Mouse (Mus musculus) midbrain, embryonic 15.5 days (tissue): ENCODE data around the gene Rgr. TPM values are rescaled to one million over a fixed set of nuclear protein-coding genes. Genes with fewer than 3 reads are reported as not detected.

Source experiments
- ATAC-seq: fragments of 200-750 bp; cut with Nextera tagmentation; replicated peaks from 2 replicates; pipeline ENCODE4 v1.8.0; 2017; ENCODE audit warnings: moderate TSS enrichment
- H3K27ac ChIP-seq: fragments of 300-500 bp; sonication (generic); 2 replicates; pipeline ENCODE4 v1.5.1; 2015; ENCODE audit warnings: mild to moderate bottlenecking, inconsistent platforms
- H3K27me3 ChIP-seq: fragments of 300-500 bp; sonication (generic); replicated peaks from 2 replicates; pipeline ENCODE4 v1.6.1; 2015; ENCODE audit warnings: inconsistent platforms
- H3K36me3 ChIP-seq: fragments of 300-500 bp; sonication (generic); replicated peaks from 2 replicates; pipeline ENCODE4 v1.6.1; 2015; ENCODE audit warnings: inconsistent platforms
- H3K4me1 ChIP-seq: fragments of 300-500 bp; sonication (generic); 2 replicates; pipeline ENCODE4 v1.6.1; 2015; ENCODE audit warnings: inconsistent platforms
- H3K4me2 ChIP-seq: fragments of 300-500 bp; sonication (generic); 2 replicates; pipeline ENCODE4 v1.6.1; 2015; ENCODE audit warnings: inconsistent platforms, mild to moderate bottlenecking, moderate library complexity
- H3K4me3 ChIP-seq: fragments of 300-500 bp; sonication (generic); 2 replicates; pipeline ENCODE4 v1.5.1; 2015; ENCODE audit warnings: mild to moderate bottlenecking, inconsistent platforms
- H3K9ac ChIP-seq: fragments of 300-500 bp; sonication (generic); 2 replicates; pipeline ENCODE4 v1.6.1; 2015; ENCODE audit warnings: mild to moderate bottlenecking, inconsistent platforms
- H3K9me3 ChIP-seq: fragments of 300-500 bp; sonication (generic); 2 replicates; pipeline ENCODE4 v1.6.1; 2016; ENCODE audit warnings: inconsistent platforms
- WGBS: fragments of 180-500 bp; shearing (Covaris S2); methylation state at CpG from one replicate; pipeline ENCODE4 v1.1.7; 2015; ENCODE audit warnings: mixed read lengths; 5-methylcytosine and 5-hydroxymethylcytosine counted together
- polyA plus RNA-seq: library from polyadenylated mRNA; unstranded; fragments of >200 nt; fragmentation: Nextera tagmentation; extraction: Ambion mirVana; gene quantifications from 2 replicates; pipeline ENCODE4 v1.2.1, GENCODE M21; 2015

Gene Rgr
- polyA plus RNA-seq, 1 experiment from 2014 or later = 0.21 TPM

DNA sequence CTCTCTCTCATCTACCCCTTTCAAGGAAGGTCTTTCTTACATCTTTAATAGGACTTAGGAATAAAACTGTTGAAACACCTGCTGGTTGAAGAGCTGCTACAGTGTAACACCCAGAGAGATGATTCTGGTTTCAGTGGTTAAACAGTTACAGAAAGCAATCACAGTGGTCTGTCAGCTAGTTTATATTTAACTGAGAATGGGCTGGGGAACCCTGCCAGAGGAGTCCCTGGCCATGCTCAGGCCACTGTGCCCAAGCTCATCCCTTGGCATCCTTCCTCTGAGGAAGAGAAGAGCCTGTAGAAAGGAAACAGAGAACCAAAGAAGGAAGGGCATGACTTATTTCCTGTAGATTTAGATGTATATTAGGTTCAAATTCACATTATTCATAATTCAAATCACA lies 59.0 kb downstream of the Rgr start:
- Histone ChIP-seq H3K4me1 (no peaks in the 10 kb centered on the region), H3K9ac (no peak overlapping the region), H3K4me3 (no peak overlapping the region), H3K36me3 (no peaks in the 10 kb centered on the region), H3K4me2 (no peak overlapping the region), H3K27me3 (no peaks in the 10 kb centered on the region), H3K27ac (no peak overlapping the region), H3K9me3 (no peaks in the 10 kb centered on the region)
- no peak for ATAC-seq

DNA sequence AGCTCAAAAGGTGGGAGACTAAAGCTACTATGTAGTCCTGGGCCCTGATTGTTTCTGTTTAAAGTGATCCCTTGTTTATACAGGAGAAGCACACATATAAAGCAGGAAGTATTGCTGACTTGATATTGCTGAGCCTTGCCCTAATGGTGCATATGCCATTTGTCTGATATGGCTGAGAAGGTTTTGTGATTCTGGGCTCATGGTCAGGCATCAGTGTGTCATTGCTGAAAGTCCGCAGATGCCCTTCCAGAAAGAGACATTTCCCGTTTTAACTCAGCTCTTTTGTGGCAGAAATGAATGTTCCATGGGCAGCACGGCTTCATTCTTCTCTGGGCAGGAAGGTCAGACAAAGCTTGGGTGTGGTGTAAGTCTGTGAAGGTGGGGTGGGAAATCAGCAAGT lies 63.1 kb downstream of the Rgr start:
- no peaks in the 10 kb centered on the region for H3K36me3 ChIP-seq
- no peak overlapping the region for H3K27ac ChIP-seq
- no peak overlapping the region for H3K4me2 ChIP-seq
- no peaks in the 10 kb centered on the region for H3K9me3 ChIP-seq
- H3K4me3 ChIP-seq = no peak overlapping the region
- H3K9ac ChIP-seq = no peak overlapping the region
- no peak for ATAC-seq
- H3K4me1 ChIP-seq = no peaks in the 10 kb centered on the region
- no peaks in the 10 kb centered on the region for H3K27me3 ChIP-seq
- 83% methylated on average over 3 of the region's 3 CpGs for WGBS

Other genes starting within 250 kb of the Rgr start
- gene Ccser2, start 80.2 kb downstream of the Rgr start, polyA plus RNA-seq = 101 and 104 TPM in 2 replicates
- gene Lrit1, start 5.9 kb upstream of the Rgr start, polyA plus RNA-seq = not detected in 2 replicates
- gene Lrit2, start 19.0 kb upstream of the Rgr start, polyA plus RNA-seq = not detected in 2 replicates
- 2.3 and 2.6 TPM in 2 replicates for gene Cdhr1, start 49.4 kb upstream of the Rgr start, polyA plus RNA-seq
- not detected in 2 replicates for gene 2610528A11Rik, start 65.1 kb upstream of the Rgr start, polyA plus RNA-seq
- 184 TPM in 2 replicates for gene Ghitm, start 86.3 kb upstream of the Rgr start, polyA plus RNA-seq